Mouse (Mus musculus) layer of hippocampus, adult 2 months (tissue): ENCODE measurements around the gene Farsb. TPM values are rescaled to one million over a fixed set of nuclear protein-coding genes. Genes with fewer than 3 reads are reported as not detected.
"Not testable (repeated sequence)": the region's sequence is repeated elsewhere in the genome, so short reads cannot be mapped to it uniquely, and the experiment has no call there.

ENCODE experiments used
- DNase-seq, 2 experiments: peaks; one replicate each; pipeline ENCODE4 v3.0.0; 2022; ENCODE audit warnings: low spot score in 2 of 2
- H3K27ac ChIP-seq: fragments of 200-600 bp; 2 replicates; pipeline ENCODE4 v1.8.1; 2022
- H3K4me3 ChIP-seq: fragments of 200-600 bp; 2 replicates; pipeline ENCODE4 v1.8.1; 2022; ENCODE audit warnings: mild to moderate bottlenecking
- CTCF ChIP-seq: fragments of 200-600 bp; conservative IDR thresholded peaks from 2 replicates; pipeline ENCODE4 v1.8.1; 2022; ENCODE audit warnings: antibody characterized with exemption, mild to moderate bottlenecking, moderate library complexity
- total RNA-seq, 2 experiments: library from RNA; stranded (reverse); gene quantifications; 2 replicates each; pipeline ENCODE4 v1.2.3; 2021

Gene Farsb
- total RNA-seq, 2 experiments from 2014 or later: 67.8 to 68.4 TPM

- no peak for TF ChIP-seq CTCF
- no peak overlapping the region for H3K4me3 ChIP-seq
- no peak overlapping the region for H3K27ac ChIP-seq
- no peak for DNase-seq
Observed at GRCm38 (mm10) chr1:78518907-78519306, 30.2 kb upstream of the Farsb start.

- DNase-seq: no peak
Observed at GRCm38 (mm10) chr1:78512756-78513155, 24.1 kb upstream of the Farsb start.

GRCm38 (mm10) chr1:78511621-78512160, 23.0 kb upstream of the Farsb start, which contains the start of gene BC035947:
Gene BC035947, minus strand, starts transcription at chr1:78512158.
- DNase-seq: no peak
- Histone ChIP-seq H3K27ac (no peak within 1 kb of the TSS), H3K4me3 (peak within 1 kb of the TSS; percentile 18; the same call in 1 of the 2 replicates)
- no peak for TF ChIP-seq CTCF

More at GRCm38 (mm10) chr1:78512756-78513155, 24.1 kb upstream of the Farsb start:
- TF ChIP-seq CTCF: no peak
- no peak overlapping the region for H3K4me3 ChIP-seq
- H3K27ac ChIP-seq: no peak overlapping the region

GRCm38 (mm10) chr1:78510862-78511261, 22.2 kb upstream of the Farsb start, which contains the start of gene Mogat1:
Gene Mogat1, plus strand, starts transcription at chr1:78510991.
- no peak within 1 kb of the TSS for H3K27ac ChIP-seq
- DNase-seq: no peak
- peak within 1 kb of the TSS; percentile 18; the same call in 1 of the 2 replicates for H3K4me3 ChIP-seq
- no peak for TF ChIP-seq CTCF

- TF ChIP-seq CTCF: no peak
- H3K4me3 ChIP-seq: no peak overlapping the region
- no peak overlapping the region for H3K27ac ChIP-seq
- DNase-seq: no peak
Observed at GRCm38 (mm10) chr1:78507137-78507536, 18.4 kb upstream of the Farsb start.

GRCm38 (mm10) chr1:78502527-78502926, 13.8 kb upstream of the Farsb start:
- TF ChIP-seq CTCF: no peak
- Histone ChIP-seq H3K4me3 (no peak overlapping the region), H3K27ac (no peak overlapping the region)
- no peak for DNase-seq

- DNase-seq, H3K27ac ChIP-seq, H3K4me3 ChIP-seq: not testable (repeated sequence)
Observed at GRCm38 (mm10) chr1:78501856-78502255, 13.2 kb upstream of the Farsb start.

GRCm38 (mm10) chr1:78501036-78501435, 12.3 kb upstream of the Farsb start:
- H3K4me3 ChIP-seq: no peak overlapping the region
- TF ChIP-seq CTCF: no peak
- DNase-seq: no peak
- no peak overlapping the region for H3K27ac ChIP-seq

- H3K27ac ChIP-seq: no peak overlapping the region
- no peak for TF ChIP-seq CTCF
- DNase-seq: no peak
- H3K4me3 ChIP-seq: no peak overlapping the region
Observed at GRCm38 (mm10) chr1:78490143-78490542, 1.4 kb upstream of the Farsb start.

GRCm38 (mm10) chr1:78488427-78488751, 308 bp downstream of the Farsb start:
- Histone ChIP-seq H3K4me3 (peak overlapping the region; percentile 76), H3K27ac (peak overlapping the region; percentile 97)
- TF ChIP-seq CTCF: no peak
- peak in 1 of 2 experiments; percentile 15 for DNase-seq

GRCm38 (mm10) chr1:78484361-78484760, 4.3 kb downstream of the Farsb start:
- DNase-seq: no peak
- TF ChIP-seq CTCF: no peak
- Histone ChIP-seq H3K4me3 (no peak overlapping the region), H3K27ac (peak overlapping the region; percentile 47; the same call in 1 of the 2 replicates)

GRCm38 (mm10) chr1:78483430-78483829, 5.3 kb downstream of the Farsb start:
- no peak for TF ChIP-seq CTCF
- DNase-seq: no peak
- Histone ChIP-seq H3K4me3 (no peak overlapping the region), H3K27ac (no peak overlapping the region)

- Histone ChIP-seq H3K4me3 (no peak overlapping the region), H3K27ac (no peak overlapping the region)
- no peak for DNase-seq
- TF ChIP-seq CTCF: no peak
Observed at GRCm38 (mm10) chr1:78472441-78472840, 16.3 kb downstream of the Farsb start.

- DNase-seq: peak in 1 of 2 experiments; percentile 51
- Histone ChIP-seq H3K4me3 (no peak overlapping the region), H3K27ac (no peak overlapping the region)
- peak; percentile 90 for TF ChIP-seq CTCF
Observed at GRCm38 (mm10) chr1:78454659-78455058, 34.0 kb downstream of the Farsb start.
